Mouse (Mus musculus) intestine, postnatal 0 days (tissue): ENCODE data around the gene Tacc3. TPM values are rescaled to one million over a fixed set of nuclear protein-coding genes. Genes with fewer than 3 reads are reported as not detected.
A peak's percentile ranks its signal among the peaks of the same experiment; 100 is the strongest.

Experiments
- ATAC-seq: fragments of 200-750 bp; cut with Nextera tagmentation; 2 replicates; pipeline ENCODE4 v1.8.0; 2017; ENCODE audit warnings: mild to moderate bottlenecking, moderate TSS enrichment, moderate library complexity
- H3K27ac ChIP-seq: fragments of 300-500 bp; sonication (generic); 2 replicates; pipeline ENCODE4 v1.5.1; 2014; ENCODE audit warnings: mild to moderate bottlenecking, low read depth, low read length, moderate library complexity
- H3K27me3 ChIP-seq: fragments of 300-500 bp; sonication (generic); replicated peaks from 2 replicates; pipeline ENCODE4 v1.6.1; 2014; ENCODE audit warnings: low read length, mixed read lengths; ENCODE audit not compliant: control insufficient read depth, insufficient read depth
- H3K36me3 ChIP-seq: fragments of 300-500 bp; sonication (generic); 2 replicates; pipeline ENCODE4 v1.6.1; 2014; ENCODE audit warnings: mild to moderate bottlenecking, moderate library complexity; ENCODE audit not compliant: control insufficient read depth, insufficient read depth
- H3K4me1 ChIP-seq: fragments of 300-500 bp; sonication (generic); replicated peaks from 2 replicates; pipeline ENCODE4 v1.6.1; 2014; ENCODE audit warnings: antibody characterized with exemption, low read length, mixed read lengths; ENCODE audit not compliant: control insufficient read depth, insufficient read depth
- H3K4me2 ChIP-seq: fragments of 300-500 bp; sonication (generic); replicated peaks from 2 replicates; pipeline ENCODE4 v1.6.1; 2014; ENCODE audit warnings: low read depth, mild to moderate bottlenecking, moderate library complexity
- H3K4me3 ChIP-seq: fragments of 300-500 bp; sonication (generic); 2 replicates; pipeline ENCODE4 v1.5.1; 2014; ENCODE audit warnings: low read depth, low read length
- H3K9ac ChIP-seq: fragments of 300-500 bp; sonication (generic); 2 replicates; pipeline ENCODE4 v1.6.1; 2014; ENCODE audit warnings: mild to moderate bottlenecking, low read depth, low read length
- H3K9me3 ChIP-seq: fragments of 300-500 bp; sonication (generic); 2 replicates; pipeline ENCODE4 v1.6.1; 2016; ENCODE audit warnings: mixed run types; ENCODE audit not compliant: control insufficient read depth
- CTCF ChIP-seq: sonication (generic); IDR thresholded peaks from 2 replicates; pipeline ENCODE4 v1.5.1; 2016; ENCODE audit warnings: low read depth, mild to moderate bottlenecking, control low read depth, antibody characterized with exemption, moderate library complexity
- WGBS: fragments of 180-500 bp; shearing (Covaris S2); extraction: QIAGEN DNeasy Blood & Tissue Kit; methylation state at CpG from one replicate; pipeline ENCODE4 v1.1.7; 2014; 5-methylcytosine and 5-hydroxymethylcytosine counted together
- polyA plus RNA-seq: library from polyadenylated mRNA; unstranded; fragments of >200 nt; fragmentation: Nextera tagmentation; extraction: Ambion mirVana; gene quantifications from 2 replicates; pipeline ENCODE4 v1.2.1, GENCODE M21; 2015

Gene Tacc3
- polyA plus RNA-seq, 1 experiment from 2014 or later = 39.3 TPM

GRCm38 (mm10) chr5:33681611-33682388 lies 23.9 kb downstream of the Tacc3 start:
- H3K9me3 ChIP-seq = no peaks in the 10 kb centered on the region
- no peaks in the 10 kb centered on the region for H3K4me1 ChIP-seq
- H3K4me2 ChIP-seq = no peak overlapping the region
- H3K4me3 ChIP-seq = no peak overlapping the region
- no peak overlapping the region for H3K9ac ChIP-seq
- no peak for ATAC-seq
- no peak for TF ChIP-seq CTCF
- H3K27me3 ChIP-seq = no peaks in the 10 kb centered on the region
- no peaks in the 10 kb centered on the region for H3K36me3 ChIP-seq
- WGBS = 78% methylated on average over 15 of the region's 15 CpGs
- H3K27ac ChIP-seq = no peak overlapping the region

GRCm38 (mm10) chr5:33682963-33683362 lies 25.0 kb downstream of the Tacc3 start:
- no peaks in the 10 kb centered on the region for H3K27me3 ChIP-seq
- no peaks in the 10 kb centered on the region for H3K9me3 ChIP-seq
- H3K27ac ChIP-seq = no peak overlapping the region
- no peaks in the 10 kb centered on the region for H3K4me1 ChIP-seq
- no peaks in the 10 kb centered on the region for H3K36me3 ChIP-seq
- ATAC-seq = no peak
- H3K9ac ChIP-seq = no peak overlapping the region
- H3K4me2 ChIP-seq = no peak overlapping the region
- WGBS = 79% methylated on average over 4 of the region's 4 CpGs
- H3K4me3 ChIP-seq = no peak overlapping the region
- no peak for TF ChIP-seq CTCF

GRCm38 (mm10) chr5:33683897-33684652 lies 26.1 kb downstream of the Tacc3 start:
- no peak overlapping the region for H3K4me2 ChIP-seq
- no peak for ATAC-seq
- WGBS = 46% methylated on average over 7 of the region's 7 CpGs
- H3K4me3 ChIP-seq = no peak overlapping the region
- H3K4me1 ChIP-seq = no peaks in the 10 kb centered on the region
- H3K36me3 ChIP-seq = no peaks in the 10 kb centered on the region
- no peak overlapping the region for H3K27ac ChIP-seq
- peak; percentile 80 for TF ChIP-seq CTCF
- no peaks in the 10 kb centered on the region for H3K27me3 ChIP-seq
- H3K9ac ChIP-seq = no peak overlapping the region
- no peaks in the 10 kb centered on the region for H3K9me3 ChIP-seq

- Histone ChIP-seq H3K36me3 (no peaks in the 10 kb centered on the region), H3K9me3 (no peaks in the 10 kb centered on the region), H3K4me1 (no peaks in the 10 kb centered on the region), H3K9ac (no peak overlapping the region), H3K27me3 (no peaks in the 10 kb centered on the region), H3K27ac (no peak overlapping the region), H3K4me2 (no peak overlapping the region), H3K4me3 (no peak overlapping the region)
- no peak for ATAC-seq
- WGBS = 87% methylated on average over 4 of the region's 4 CpGs
- TF ChIP-seq CTCF = no peak
These were observed 27.0 kb downstream of the Tacc3 start for GRCm38 (mm10) chr5:33684932-33685331.

- Histone ChIP-seq H3K4me1 (no peaks in the 10 kb centered on the region), H3K9ac (no peak overlapping the region), H3K36me3 (no peaks in the 10 kb centered on the region), H3K27me3 (no peaks in the 10 kb centered on the region), H3K4me2 (no peak overlapping the region), H3K9me3 (no peaks in the 10 kb centered on the region), H3K27ac (no peak overlapping the region), H3K4me3 (no peak overlapping the region)
- no peak for TF ChIP-seq CTCF
- ATAC-seq = no peak
- WGBS = 74% methylated on average over 4 of the region's 4 CpGs
These were observed 29.2 kb downstream of the Tacc3 start for GRCm38 (mm10) chr5:33687142-33687541.
